Mouse (Mus musculus): Measurements from ENCODE around the gene Eps15. TPM values are rescaled to one million over a fixed set of nuclear protein-coding genes. Genes with fewer than 3 reads are reported as not detected.
A peak's percentile ranks its signal among the peaks of the same experiment; 100 is the strongest.

Gene Eps15
- total and polyA plus RNA-seq, 2 experiments from 2014 or later: 17.4 to 26.2 TPM

- H3K9me3 ChIP-seq (replicated peaks; ENCODE audit: control insufficient read depth, low read length): no peaks in the 10 kb centered on the region
- no peak overlapping the region for H3K4me2 ChIP-seq (ENCODE audit: low read depth, low read length)
- peaks cover 7% of the 10 kb centered on the region; the same call in 1 of the 2 replicates for H3K36me3 ChIP-seq (replicated peaks; ENCODE audit: control insufficient read depth, insufficient read depth, low read length)
- no peaks in the 10 kb centered on the region for H3K27me3 ChIP-seq (ENCODE audit: control insufficient read depth, insufficient read depth, low read length)
- no peak overlapping the region for H3K27ac ChIP-seq (ENCODE audit: low read depth)
- ATAC-seq (ENCODE audit: insufficient read depth, low read depth) (no peak), DNase-seq (ENCODE audit: low spot score) (no peak)
- H3K9ac ChIP-seq (replicated peaks; ENCODE audit: low read depth, low read length): no peak overlapping the region
- TF ChIP-seq EP300 (IDR thresholded peaks at IDR 0.05; ENCODE audit: low read depth): no peak
- TF ChIP-seq CTCF (IDR thresholded peaks at IDR 0.05; ENCODE audit: low read depth): no peak
- no peaks in the 10 kb centered on the region for H3K4me1 ChIP-seq (ENCODE audit: control insufficient read depth, insufficient read depth)
- H3K4me3 ChIP-seq (ENCODE audit: low read depth, low read length): no peak overlapping the region
These were observed 14.6 kb downstream of the Eps15 start for GRCm38 (mm10) chr4:109294629-109295028.

- H3K9ac ChIP-seq (replicated peaks; ENCODE audit: low read depth, low read length): no peak overlapping the region
- no peaks in the 10 kb centered on the region for H3K27me3 ChIP-seq (ENCODE audit: control insufficient read depth, insufficient read depth, low read length)
- H3K4me1 ChIP-seq (ENCODE audit: control insufficient read depth, insufficient read depth): no peaks in the 10 kb centered on the region
- peaks cover 7% of the 10 kb centered on the region; the same call in 1 of the 2 replicates for H3K36me3 ChIP-seq (replicated peaks; ENCODE audit: control insufficient read depth, insufficient read depth, low read length)
- no peak for DNase-seq (ENCODE audit: low spot score)
- TF ChIP-seq EP300 (IDR thresholded peaks at IDR 0.05; ENCODE audit: low read depth) (no peak), CTCF (IDR thresholded peaks at IDR 0.05; ENCODE audit: low read depth) (no peak)
- H3K27ac ChIP-seq (ENCODE audit: low read depth): no peak overlapping the region
- no peaks in the 10 kb centered on the region for H3K9me3 ChIP-seq (replicated peaks; ENCODE audit: control insufficient read depth, low read length)
- no peak overlapping the region for H3K4me3 ChIP-seq (ENCODE audit: low read depth, low read length)
- no peak for ATAC-seq (ENCODE audit: insufficient read depth, low read depth)
- WGBS: 80% methylated on average over 2 of the region's 2 CpGs
- no peak overlapping the region for H3K4me2 ChIP-seq (ENCODE audit: low read depth, low read length)
These were observed 16.4 kb downstream of the Eps15 start for GRCm38 (mm10) chr4:109296510-109296909.

GRCm38 (mm10) chr4:109299136-109299535, 19.1 kb downstream of the Eps15 start:
- Histone ChIP-seq H3K4me2 (ENCODE audit: low read depth, low read length) (no peak overlapping the region), H3K27ac (ENCODE audit: low read depth) (no peak overlapping the region), H3K4me1 (ENCODE audit: control insufficient read depth, insufficient read depth) (no peaks in the 10 kb centered on the region), H3K9me3 (replicated peaks; ENCODE audit: control insufficient read depth, low read length) (no peaks in the 10 kb centered on the region), H3K36me3 (replicated peaks; ENCODE audit: control insufficient read depth, insufficient read depth, low read length) (peaks cover 7% of the 10 kb centered on the region; the same call in 1 of the 2 replicates), H3K27me3 (ENCODE audit: control insufficient read depth, insufficient read depth, low read length) (no peaks in the 10 kb centered on the region), H3K4me3 (ENCODE audit: low read depth, low read length) (no peak overlapping the region), H3K9ac (replicated peaks; ENCODE audit: low read depth, low read length) (no peak overlapping the region)
- TF ChIP-seq CTCF (IDR thresholded peaks at IDR 0.05; ENCODE audit: low read depth) (no peak), EP300 (IDR thresholded peaks at IDR 0.05; ENCODE audit: low read depth) (no peak)
- DNase-seq (ENCODE audit: low spot score) (no peak), ATAC-seq (ENCODE audit: insufficient read depth, low read depth) (no peak)

GRCm38 (mm10) chr4:109316941-109317894, 37.1 kb downstream of the Eps15 start:
- H3K36me3 ChIP-seq (replicated peaks; ENCODE audit: control insufficient read depth, insufficient read depth, low read length): peaks cover 19% of the 10 kb centered on the region
- peak overlapping the region; percentile 55; the same call in 1 of the 2 replicates for H3K27ac ChIP-seq (ENCODE audit: low read depth)
- no peaks in the 10 kb centered on the region for H3K27me3 ChIP-seq (ENCODE audit: control insufficient read depth, insufficient read depth, low read length)
- no peaks in the 10 kb centered on the region for H3K4me1 ChIP-seq (ENCODE audit: control insufficient read depth, insufficient read depth)
- no peak overlapping the region for H3K4me3 ChIP-seq (ENCODE audit: low read depth, low read length)
- no peak for ATAC-seq (ENCODE audit: insufficient read depth, low read depth)
- H3K4me2 ChIP-seq (ENCODE audit: low read depth, low read length): no peak overlapping the region
- no peak overlapping the region for H3K9ac ChIP-seq (replicated peaks; ENCODE audit: low read depth, low read length)
- no peaks in the 10 kb centered on the region for H3K9me3 ChIP-seq (replicated peaks; ENCODE audit: control insufficient read depth, low read length)
- TF ChIP-seq EP300 (IDR thresholded peaks at IDR 0.05; ENCODE audit: low read depth) (no peak), CTCF (IDR thresholded peaks at IDR 0.05; ENCODE audit: low read depth) (no peak)
- DNase-seq (ENCODE audit: low spot score): peak; percentile 19

GRCm38 (mm10) chr4:109336796-109337195, 56.7 kb downstream of the Eps15 start:
- Histone ChIP-seq H3K4me2 (ENCODE audit: low read depth, low read length) (no peak overlapping the region), H3K36me3 (replicated peaks; ENCODE audit: control insufficient read depth, insufficient read depth, low read length) (peaks cover 16% of the 10 kb centered on the region), H3K27me3 (ENCODE audit: control insufficient read depth, insufficient read depth, low read length) (no peaks in the 10 kb centered on the region), H3K9ac (replicated peaks; ENCODE audit: low read depth, low read length) (no peak overlapping the region), H3K9me3 (replicated peaks; ENCODE audit: control insufficient read depth, low read length) (no peaks in the 10 kb centered on the region), H3K27ac (ENCODE audit: low read depth) (no peak overlapping the region), H3K4me3 (ENCODE audit: low read depth, low read length) (no peak overlapping the region), H3K4me1 (ENCODE audit: control insufficient read depth, insufficient read depth) (no peaks in the 10 kb centered on the region)
- ATAC-seq (ENCODE audit: insufficient read depth, low read depth) (no peak), DNase-seq (ENCODE audit: low spot score) (no peak)
- 85% methylated on average over 4 of the region's 4 CpGs for WGBS
- TF ChIP-seq EP300 (IDR thresholded peaks at IDR 0.05; ENCODE audit: low read depth): no peak
